Mouse (Mus musculus) heart, adult 2 months (tissue): ENCODE data around the gene Slc30a1. TPM values are rescaled to one million over a fixed set of nuclear protein-coding genes. Genes with fewer than 3 reads are reported as not detected.
A peak's percentile ranks its signal among the peaks of the same experiment; 100 is the strongest.

Source experiments
- DNase-seq, 2 experiments: peaks; one replicate each; pipeline ENCODE4 v3.0.0; 2021
- H3K27ac ChIP-seq: fragments of 200-600 bp; 2 replicates; pipeline ENCODE4 v1.8.1; 2022
- H3K27me3 ChIP-seq: fragments of 200-500 bp; 2 replicates; pipeline ENCODE4 v1.6.1; 2012; ENCODE audit warnings: mild to moderate bottlenecking, low read length, inconsistent platforms, mixed read lengths; ENCODE audit not compliant: control insufficient read depth, insufficient read depth
- H3K36me3 ChIP-seq: fragments of 200-500 bp; 2 replicates; pipeline ENCODE4 v1.6.1; 2012; ENCODE audit warnings: low read length, inconsistent platforms; ENCODE audit not compliant: control insufficient read depth, insufficient read depth
- H3K4me1 ChIP-seq: fragments of 200-500 bp; 2 replicates; pipeline ENCODE4 v1.6.1; 2011; ENCODE audit warnings: low read length; ENCODE audit not compliant: control insufficient read depth, insufficient read depth
- H3K4me3 ChIP-seq: fragments of 200-600 bp; 2 replicates; pipeline ENCODE4 v1.8.1; 2022
- H3K79me2 ChIP-seq: fragments of 200-500 bp; replicated peaks from 2 replicates; pipeline ENCODE4 v1.6.1; 2012; ENCODE audit warnings: mild to moderate bottlenecking, inconsistent platforms, low read length, moderate library complexity, mixed read lengths; ENCODE audit not compliant: control insufficient read depth, insufficient read depth
- H3K9ac ChIP-seq: fragments of 200-500 bp; 2 replicates; pipeline ENCODE4 v1.6.1; 2012; ENCODE audit warnings: low read depth, mild to moderate bottlenecking, control low read depth, inconsistent platforms, low read length, mixed read lengths
- CTCF ChIP-seq: fragments of 200-600 bp; IDR thresholded peaks from 2 replicates; pipeline ENCODE4 v1.8.1; 2022; ENCODE audit warnings: antibody characterized with exemption, mild to moderate bottlenecking, moderate library complexity
- EP300 ChIP-seq: fragments of 200-500 bp; IDR thresholded peaks from 2 replicates; pipeline ENCODE4 v1.6.1; 2011; ENCODE audit warnings: low read depth, low read length, control low read depth; ENCODE audit not compliant: insufficient read depth
- POLR2A ChIP-seq: fragments of 200-500 bp; IDR thresholded peaks from 2 replicates; pipeline ENCODE4 v1.6.1; 2011; ENCODE audit warnings: mild to moderate bottlenecking, low read depth, low read length, control low read depth; ENCODE audit not compliant: insufficient read depth
- WGBS: fragments of 180-500 bp; shearing (Covaris S2); methylation state at CpG from one replicate; pipeline ENCODE4 v1.1.7; 2018; 5-methylcytosine and 5-hydroxymethylcytosine counted together
- intact Hi-C: fragments of 180-260 bp; cut with DNase I; formaldehyde crosslinking; loops from one replicate; pipeline ENCODE4 v1.15.1; 2025
- polyA plus RNA-seq: library from polyadenylated mRNA; depleted of rRNA; stranded (reverse); fragments of >200 nt; gene quantifications from 2 replicates; pipeline ENCODE4 v1.2.3, GENCODE M21; 2012
- total RNA-seq, 2 experiments: library from RNA; stranded (reverse); gene quantifications; 2 replicates each; pipeline ENCODE4 v1.2.3; 2021

The Slc30a1 gene
- total and polyA plus RNA-seq, 3 experiments: 5.3 to 18.6 (median 17.1) TPM

- 0 out of 2 replicates have a peak, but pooled peaks cover 2% of the 10 kb centered on the region for H3K4me1 ChIP-seq
- TF ChIP-seq POLR2A (no peak), CTCF (no peak), EP300 (no peak)
- 66% methylated on average over 6 of the region's 6 CpGs for WGBS
- DNase-seq: no peak
- intact Hi-C loops: no loop called here
- H3K27ac ChIP-seq: no peak overlapping the region
- no peaks in the 10 kb centered on the region for H3K36me3 ChIP-seq
- H3K27me3 ChIP-seq: no peaks in the 10 kb centered on the region
- no peak overlapping the region for H3K9ac ChIP-seq
- no peaks in the 10 kb centered on the region for H3K79me2 ChIP-seq
- no peak overlapping the region for H3K4me3 ChIP-seq
These were observed 14.7 kb upstream of the Slc30a1 start for GRCm38 (mm10) chr1:191891912-191892311.

- 48% methylated on average over 17 of the region's 17 CpGs for WGBS
- Histone ChIP-seq H3K4me1 (peaks cover 6% of the 10 kb centered on the region), H3K9ac (no peak overlapping the region), H3K4me3 (no peak overlapping the region), H3K27me3 (no peaks in the 10 kb centered on the region), H3K79me2 (no peaks in the 10 kb centered on the region), H3K36me3 (no peaks in the 10 kb centered on the region; the same call in 1 of the 2 replicates), H3K27ac (no peak overlapping the region)
- DNase-seq: peak; percentile 39 to 66
- intact Hi-C loops: no loop called here
- no peak for TF ChIP-seq CTCF
- no peak for TF ChIP-seq POLR2A
- TF ChIP-seq EP300: no peak
These were observed 12.2 kb upstream of the Slc30a1 start for GRCm38 (mm10) chr1:191894386-191894785.

- 91% methylated on average over 9 of the region's 9 CpGs for WGBS
- no peak overlapping the region for H3K9ac ChIP-seq
- no peaks in the 10 kb centered on the region for H3K79me2 ChIP-seq
- peaks cover 6% of the 10 kb centered on the region for H3K4me1 ChIP-seq
- TF ChIP-seq EP300: no peak
- no peak for TF ChIP-seq CTCF
- no peak for TF ChIP-seq POLR2A
- H3K36me3 ChIP-seq: no peaks in the 10 kb centered on the region; the same call in 1 of the 2 replicates
- intact Hi-C loops: no loop called here
- no peak overlapping the region for H3K27ac ChIP-seq
- no peak overlapping the region for H3K4me3 ChIP-seq
- no peaks in the 10 kb centered on the region for H3K27me3 ChIP-seq
- no peak for DNase-seq
These were observed 11.7 kb upstream of the Slc30a1 start for GRCm38 (mm10) chr1:191894857-191895256.

GRCm38 (mm10) chr1:191896806-191897552, 9.6 kb upstream of the Slc30a1 start:
- Histone ChIP-seq H3K79me2 (no peaks in the 10 kb centered on the region), H3K27ac (peak overlapping the region; percentile 40), H3K27me3 (no peaks in the 10 kb centered on the region), H3K4me3 (no peak overlapping the region), H3K4me1 (peaks cover 6% of the 10 kb centered on the region), H3K9ac (no peak overlapping the region), H3K36me3 (no peaks in the 10 kb centered on the region; the same call in 1 of the 2 replicates)
- peak; percentile 56 to 63 for DNase-seq
- WGBS: 39% methylated on average over 12 of the region's 12 CpGs
- TF ChIP-seq POLR2A: no peak
- TF ChIP-seq EP300: no peak
- TF ChIP-seq CTCF: no peak
- intact Hi-C loops: no loop called here

- Histone ChIP-seq H3K27ac (peak overlapping the region; percentile 76), H3K36me3 (peaks cover 21% of the 10 kb centered on the region), H3K4me3 (peak overlapping the region; percentile 78), H3K9ac (peak overlapping the region; percentile 75), H3K79me2 (peaks cover 9% of the 10 kb centered on the region), H3K27me3 (no peaks in the 10 kb centered on the region), H3K4me1 (peaks cover 11% of the 10 kb centered on the region)
- no peak for DNase-seq
- intact Hi-C loops: loop anchor here (2.0 to 10.0 kb wide), 4 partner anchors 51 to 591 kb away; partner anchors contain the start of genes Lpgat1, Nenf and Traf5
- TF ChIP-seq POLR2A: no peak
- WGBS: 8% methylated on average over 54 of the region's 58 CpGs
These were observed 682 bp upstream of the Slc30a1 start for GRCm38 (mm10) chr1:191905637-191906533.
